Mouse (Mus musculus) left cerebral cortex, postnatal 36 days (tissue): ENCODE results near the gene Sirt3. TPM values are rescaled to one million over a fixed set of nuclear protein-coding genes. Genes with fewer than 3 reads are reported as not detected.
"Not testable (repeated sequence)": the region's sequence is repeated elsewhere in the genome, so short reads cannot be mapped to it uniquely, and the experiment has no call there.

Experiments
- DNase-seq, 2 experiments: peaks; one replicate each; pipeline ENCODE4 v3.0.0; 2021 to 2022; ENCODE audit warnings: low spot score in 2 of 2, mixed read lengths in 1 of 2
- intact Hi-C: fragments of 180-260 bp; cut with DNase I; formaldehyde crosslinking; loops from one replicate; pipeline ENCODE4 v1.15.1; 2025
- total RNA-seq, 2 experiments: library from RNA; stranded (reverse); gene quantifications; 2 replicates each; pipeline ENCODE4 v1.2.3; 2021

Gene Sirt3
- total RNA-seq, 2 experiments from 2014 or later: 73.1 to 78.5 TPM

DNA sequence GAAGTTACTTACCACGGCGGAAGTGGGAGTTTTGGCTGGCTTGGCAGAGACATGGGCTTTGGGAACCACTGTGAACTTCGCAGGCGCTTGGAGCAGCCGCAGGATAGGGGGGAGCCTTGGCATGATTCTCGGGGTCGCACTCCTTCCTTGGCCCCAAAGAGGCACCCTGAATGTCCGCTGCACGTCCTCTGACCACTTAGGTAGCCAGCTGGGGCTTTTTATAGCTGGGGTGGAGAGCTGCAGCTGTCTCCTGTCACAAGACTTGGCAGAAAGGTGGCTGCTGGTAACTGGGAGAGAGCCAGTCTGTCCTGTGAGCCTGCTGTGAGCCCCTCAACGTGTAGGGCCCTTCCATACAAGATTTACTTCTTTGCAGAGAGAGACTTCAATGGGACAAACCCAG lies 18.1 kb upstream of the Sirt3 start, which contains the start of gene Cox8b:
Gene Cox8b, minus strand, starts transcription at position 227 of the 400 bp plus-strand sequence.
- intact Hi-C loops: no loop called here
- no peak for DNase-seq

GRCm38 (mm10) chr7:140899121-140899520 lies 17.0 kb upstream of the Sirt3 start:
- no peak for DNase-seq
- intact Hi-C loops: no loop called here

GRCm38 (mm10) chr7:140897863-140898262 lies 15.8 kb upstream of the Sirt3 start:
- no peak for DNase-seq
- intact Hi-C loops: no loop called here

DNA sequence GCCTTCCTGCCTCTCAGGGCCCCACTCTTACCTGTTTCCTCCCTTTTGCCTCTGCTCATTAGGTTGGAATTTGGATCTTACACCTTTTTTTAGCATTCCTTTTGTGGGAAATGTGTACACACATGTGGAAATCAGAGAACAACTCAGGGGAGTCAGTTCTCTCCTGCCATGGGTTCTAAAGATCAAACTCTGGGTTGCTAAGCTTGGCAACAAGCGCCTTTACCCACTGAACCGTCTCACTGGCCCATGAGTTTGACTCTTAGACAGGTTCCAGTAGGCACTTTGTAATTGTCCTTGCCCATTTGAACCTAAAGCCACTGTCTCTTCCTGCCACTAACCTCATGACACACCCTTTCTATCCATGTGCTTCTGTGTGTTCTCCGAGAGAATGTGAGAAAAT lies 12.5 kb upstream of the Sirt3 start:
- intact Hi-C loops: no loop called here
- no peak for DNase-seq

- intact Hi-C loops: no loop called here
- DNase-seq: no peak
Observed at GRCm38 (mm10) chr7:140894031-140894430, 11.9 kb upstream of the Sirt3 start.

DNA sequence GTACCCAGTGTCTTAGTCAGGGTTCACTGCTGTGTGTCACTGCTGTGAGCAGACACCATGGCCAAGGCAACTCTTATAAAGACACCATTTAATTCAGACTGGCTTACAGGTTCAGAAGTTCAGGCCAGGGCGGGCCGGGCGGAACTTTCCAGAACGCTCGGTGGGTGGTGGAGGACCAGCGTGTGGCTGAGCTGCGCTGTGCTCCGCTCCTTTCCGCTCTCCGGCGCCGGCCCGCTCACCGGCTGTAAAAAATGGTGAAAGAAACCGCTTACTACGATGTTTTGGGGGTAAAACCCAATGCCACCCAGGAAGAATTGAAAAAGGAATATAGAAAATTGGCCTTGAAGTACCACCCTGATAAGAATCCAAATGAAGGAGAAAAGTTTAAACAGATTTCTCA lies 8.5 kb upstream of the Sirt3 start:
- intact Hi-C loops, DNase-seq: not testable (repeated sequence)

- DNase-seq: no peak
- intact Hi-C loops: loop anchor here (1.0 kb wide), 1 partner anchor 25 kb away; the partner anchor contains the start of gene Bet1l
Observed at GRCm38 (mm10) chr7:140882469-140882803, 327 bp upstream of the Sirt3 start.

DNA sequence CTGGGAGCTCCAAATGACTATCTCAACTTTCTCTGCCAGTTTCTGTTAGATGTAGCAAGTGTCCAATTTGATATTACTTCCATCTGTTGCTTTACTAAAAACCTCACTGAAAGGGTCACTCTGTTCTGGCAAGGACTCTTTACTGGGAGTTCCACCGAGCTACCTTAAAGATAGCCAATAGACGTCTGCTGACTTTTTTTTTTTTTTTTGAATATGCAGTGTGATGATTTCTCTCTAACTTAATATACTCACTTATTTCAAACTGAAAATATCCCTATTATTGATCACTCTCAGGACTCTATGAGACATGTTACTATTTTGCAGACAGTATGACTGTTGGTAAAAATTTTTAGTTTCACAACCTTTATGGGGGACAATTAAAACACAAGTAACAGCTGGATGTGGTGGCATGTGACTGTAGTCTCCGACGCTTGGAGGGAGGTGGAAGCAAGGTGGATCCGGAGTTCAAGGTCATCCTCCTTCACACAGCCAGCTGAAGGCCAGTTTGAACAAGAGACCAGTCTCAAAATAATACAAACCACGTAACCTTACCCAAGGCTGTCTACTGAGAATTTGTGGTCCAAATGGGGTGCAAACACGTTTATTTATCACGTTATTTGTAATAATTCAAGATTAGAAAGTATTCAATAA lies 1.1 kb downstream of the Sirt3 start:
- intact Hi-C loops: no loop called here
- DNase-seq: no peak

- intact Hi-C loops: no loop called here
- DNase-seq: no peak
Observed at GRCm38 (mm10) chr7:140880419-140880818, 1.7 kb downstream of the Sirt3 start.

- intact Hi-C loops: no loop called here
- no peak for DNase-seq
Observed at GRCm38 (mm10) chr7:140879355-140879754, 2.8 kb downstream of the Sirt3 start.

DNA sequence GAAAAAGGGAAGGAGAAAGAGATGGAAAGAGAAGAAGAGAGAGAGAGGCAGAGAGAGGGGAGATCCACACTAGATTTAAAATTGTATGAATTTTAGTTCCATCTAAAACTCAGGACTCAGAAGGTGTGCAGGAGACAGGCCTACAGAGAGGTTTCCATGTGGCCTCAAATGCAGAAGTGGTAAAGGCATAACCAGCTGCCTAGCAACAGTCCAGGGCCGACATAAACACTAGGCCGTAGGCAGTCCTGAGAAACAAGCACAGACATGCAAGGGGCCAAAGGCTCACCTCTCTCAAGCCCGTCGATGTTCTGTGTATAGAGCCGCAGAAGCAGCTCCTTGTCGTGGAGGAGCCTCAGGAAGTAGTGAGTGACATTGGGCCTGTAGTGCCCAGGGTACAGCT lies 4.7 kb downstream of the Sirt3 start:
- intact Hi-C loops: no loop called here
- DNase-seq: no peak

DNA sequence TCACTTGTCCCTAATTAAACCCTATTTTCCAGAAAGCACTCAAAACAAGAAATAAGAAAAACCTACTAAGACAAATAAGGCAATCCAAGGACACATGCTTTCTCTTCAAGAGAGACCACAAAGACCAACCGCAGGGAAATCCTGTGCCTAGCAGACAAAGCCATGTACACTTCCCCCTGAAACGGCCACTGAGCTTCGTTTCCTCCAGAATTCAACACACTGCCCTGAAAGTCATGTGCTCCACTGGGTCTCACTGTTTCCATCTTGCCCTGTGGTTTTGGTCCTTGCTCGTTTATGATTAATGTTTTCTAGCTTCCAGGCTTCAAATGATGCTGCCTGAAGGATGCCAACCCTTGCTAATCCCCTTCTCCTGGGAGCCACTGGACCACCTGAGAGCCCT lies 7.9 kb downstream of the Sirt3 start:
- intact Hi-C loops: no loop called here
- DNase-seq: no peak

DNA sequence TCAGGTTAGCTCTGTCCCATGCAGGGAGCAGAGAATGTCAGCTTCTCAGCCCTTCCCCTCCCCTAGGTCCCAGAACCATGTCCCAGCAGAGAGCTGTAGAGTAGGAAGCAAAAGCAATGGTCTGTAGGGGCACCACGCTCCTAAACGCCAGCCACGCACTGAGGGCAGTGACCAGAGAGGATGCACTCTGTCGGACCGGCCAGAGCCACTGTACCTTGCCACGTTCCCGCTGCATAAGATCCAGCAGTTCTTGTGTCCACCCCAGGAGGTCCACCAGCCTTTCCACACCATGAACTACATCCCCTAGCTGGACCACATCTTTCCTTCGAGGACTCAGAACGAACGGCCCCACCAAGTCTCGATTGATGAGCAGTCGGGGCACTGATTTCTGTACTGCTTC lies 17.3 kb downstream of the Sirt3 start:
- no peak for DNase-seq
- intact Hi-C loops: no loop called here

DNA sequence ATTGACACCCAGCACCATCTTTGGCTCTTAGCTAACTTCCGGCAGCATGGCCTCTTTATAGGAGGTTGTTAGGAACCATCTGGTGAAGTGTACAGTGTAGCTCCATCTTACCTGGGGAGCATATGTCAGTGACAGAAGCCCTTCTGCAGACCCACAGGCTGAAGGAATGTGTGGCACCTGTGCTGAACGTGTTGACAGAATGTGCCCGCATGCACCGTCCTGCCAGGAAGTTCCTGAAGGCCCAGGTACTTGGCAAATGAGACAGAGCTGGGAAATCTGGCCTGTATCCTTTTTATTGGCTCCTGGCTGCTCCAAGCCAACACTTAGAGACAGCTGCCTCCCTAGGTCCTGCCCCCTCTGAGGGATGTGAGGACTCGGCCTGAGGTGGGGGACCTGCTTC lies 21.4 kb downstream of the Sirt3 start:
- intact Hi-C loops: no loop called here
- DNase-seq: no peak

GRCm38 (mm10) chr7:140859997-140860396 lies 22.1 kb downstream of the Sirt3 start:
- no peak for DNase-seq
- intact Hi-C loops: loop anchor here (5.0 kb wide), 1 partner anchor 202 kb away; the partner anchor contains the start of gene B4galnt4

- intact Hi-C loops: loop anchor here (5.0 kb wide), 1 partner anchor 204 kb away; the partner anchor contains the start of gene B4galnt4
- DNase-seq: no peak
Observed at GRCm38 (mm10) chr7:140858746-140859145, 23.4 kb downstream of the Sirt3 start.

GRCm38 (mm10) chr7:140857550-140858505 lies 24.3 kb downstream of the Sirt3 start, which contains the start of gene Bet1l:
Bet1l (minus strand) TSS chr7:140857577.
- peak; percentile 35 to 40 for DNase-seq
- intact Hi-C loops: loop anchor here (1.0 to 5.0 kb wide), 2 partner anchors 24 to 204 kb away; partner anchors contain the start of genes B4galnt4 and Sirt3

- DNase-seq: peak; percentile 92
- intact Hi-C loops: loop anchor here (1.0 to 5.0 kb wide), 2 partner anchors 25 to 205 kb away; partner anchors contain the start of genes B4galnt4 and Sirt3
Observed at GRCm38 (mm10) chr7:140856785-140857549, 25.1 kb downstream of the Sirt3 start, which contains the start of gene Ric8a. Ric8a (plus strand) TSS chr7:140856957.
